Mouse (Mus musculus) thymus, adult 18-20 months (tissue): Measurements from ENCODE around the gene Chd4.
"Not testable (repeated sequence)": the region's sequence is repeated elsewhere in the genome, so short reads cannot be mapped to it uniquely, and the experiment has no call there.

Source experiments
- DNase-seq, 2 experiments: peaks; one replicate each; pipeline ENCODE4 v3.0.0; 2022; ENCODE audit warnings: mixed read lengths in 2 of 2

Chd4 gene

GRCm38 (mm10) chr6:125095391-125096278 lies at the start of gene Chd4:
TSS of gene Chd4 (plus strand) at chr6:125095981.
- peak; percentile 81 to 89 for DNase-seq

GRCm38 (mm10) chr6:125046691-125047090 lies 49.1 kb upstream of the Chd4 start:
- DNase-seq: peak in 1 of 2 experiments; percentile 44

- DNase-seq: no peak
Observed at GRCm38 (mm10) chr6:125049678-125050077, 46.1 kb upstream of the Chd4 start, which contains the start of gene Acrbp. TSS of gene Acrbp (plus strand) at chr6:125049689.

GRCm38 (mm10) chr6:125051237-125051636 lies 44.5 kb upstream of the Chd4 start:
- no peak for DNase-seq

- DNase-seq: no peak
Observed at GRCm38 (mm10) chr6:125061493-125061892, 34.3 kb upstream of the Chd4 start.

- no peak for DNase-seq
Observed at GRCm38 (mm10) chr6:125062511-125062910, 33.3 kb upstream of the Chd4 start.

- DNase-seq: no peak
Observed at GRCm38 (mm10) chr6:125063906-125064305, 31.9 kb upstream of the Chd4 start.

GRCm38 (mm10) chr6:125065223-125065622 lies 30.6 kb upstream of the Chd4 start:
- DNase-seq: not testable (repeated sequence)

- no peak for DNase-seq
Observed at GRCm38 (mm10) chr6:125067571-125067995, 28.2 kb upstream of the Chd4 start, which contains the start of gene Lpar5. TSS of gene Lpar5 (plus strand) at chr6:125067920.

- DNase-seq: peak; percentile 54 to 64
Observed at GRCm38 (mm10) chr6:125071170-125071895, 24.4 kb upstream of the Chd4 start.

GRCm38 (mm10) chr6:125071896-125072279 lies 23.9 kb upstream of the Chd4 start:
- DNase-seq: peak in 1 of 2 experiments; percentile 48

GRCm38 (mm10) chr6:125073825-125074224 lies 22.0 kb upstream of the Chd4 start:
- no peak for DNase-seq

- DNase-seq: no peak
Observed at GRCm38 (mm10) chr6:125081394-125081793, 14.4 kb upstream of the Chd4 start.

- DNase-seq: no peak
Observed at GRCm38 (mm10) chr6:125081797-125082560, 13.8 kb upstream of the Chd4 start.

GRCm38 (mm10) chr6:125082801-125083386 lies 12.9 kb upstream of the Chd4 start:
- no peak for DNase-seq

- no peak for DNase-seq
Observed at GRCm38 (mm10) chr6:125084424-125084823, 11.4 kb upstream of the Chd4 start.

GRCm38 (mm10) chr6:125087937-125088336 lies 7.8 kb upstream of the Chd4 start:
- DNase-seq: no peak

- DNase-seq: peak in 1 of 2 experiments; percentile 44
Observed at GRCm38 (mm10) chr6:125088561-125089321, 7.0 kb upstream of the Chd4 start.

GRCm38 (mm10) chr6:125089521-125090321 lies 6.1 kb upstream of the Chd4 start:
- DNase-seq: peak; percentile 70 to 81

- DNase-seq: no peak
Observed at GRCm38 (mm10) chr6:125090341-125091085, 5.3 kb upstream of the Chd4 start.
